Mouse (Mus musculus) intestine, embryonic 14.5 days (tissue): ENCODE measurements around the gene Tmem245. TPM values are rescaled to one million over a fixed set of nuclear protein-coding genes. Genes with fewer than 3 reads are reported as not detected.

ENCODE experiments used
- microRNA counts: library from miRNA; unstranded; fragments of <30 nt; microRNA quantifications from one replicate; lab custom pipeline; 2016
- microRNA-seq: library from miRNA; unstranded; fragments of <30 nt; microRNA quantifications from one replicate; pipeline ENCODE4, GENCODE M21; 2016
- polyA plus RNA-seq: library from polyadenylated mRNA; unstranded; fragments of >200 nt; fragmentation: Nextera tagmentation; extraction: Ambion mirVana; gene quantifications from 2 replicates; pipeline ENCODE4 v1.2.1, GENCODE M21; 2014

Tmem245 gene
- polyA plus RNA-seq, 1 experiment from 2014 or later, result 11.1 TPM

MicroRNAs within 50 kb of the gene (microRNA counts, 519-probe panel; counts per million panel counts)
- microRNA mmu-miR-32 (lab: Ali Mortazavi, UCI), result 4,108 counts per million, percentile 64 among the panel's probes with 10 or more counts

Small RNA genes within 50 kb of the gene (microRNA-seq; reads per million reads assigned to microRNA genes)
- gene Mir32, result 314 reads per million, percentile 70 among the genes with 10 or more reads in this experiment

Other genes starting within 250 kb of the Tmem245 start
- gene Gm26657, start 207.4 kb downstream of the Tmem245 start, polyA plus RNA-seq, result not detected in 2 replicates
- gene Actl7b, start 206.0 kb downstream of the Tmem245 start, polyA plus RNA-seq, result not detected in 2 replicates
- not detected in 2 replicates for gene Actl7a, start 204.0 kb downstream of the Tmem245 start, polyA plus RNA-seq
- gene Elp1, start 145.1 kb downstream of the Tmem245 start, polyA plus RNA-seq, result 64.8 and 68.1 TPM in 2 replicates
- 19.5 and 20.4 TPM in 2 replicates for gene Fam206a, start 145.1 kb downstream of the Tmem245 start, polyA plus RNA-seq
- gene Ctnnal1, start 82.2 kb downstream of the Tmem245 start, polyA plus RNA-seq, result 29.7 and 30.4 TPM in 2 replicates
- gene Frrs1l, start 43.0 kb upstream of the Tmem245 start, polyA plus RNA-seq, result 1.2 and 1.4 TPM in 2 replicates
- gene Epb41l4b, start 196.0 kb upstream of the Tmem245 start, polyA plus RNA-seq, result 12.1 and 19.6 TPM in 2 replicates